Mouse (Mus musculus): ENCODE measurements around the gene Lipn. TPM values are rescaled to one million over a fixed set of nuclear protein-coding genes. Genes with fewer than 3 reads are reported as not detected.

Gene Lipn
- polyA plus RNA-seq (2012; rRNA removed), result not detected in 2 replicates

DNA sequence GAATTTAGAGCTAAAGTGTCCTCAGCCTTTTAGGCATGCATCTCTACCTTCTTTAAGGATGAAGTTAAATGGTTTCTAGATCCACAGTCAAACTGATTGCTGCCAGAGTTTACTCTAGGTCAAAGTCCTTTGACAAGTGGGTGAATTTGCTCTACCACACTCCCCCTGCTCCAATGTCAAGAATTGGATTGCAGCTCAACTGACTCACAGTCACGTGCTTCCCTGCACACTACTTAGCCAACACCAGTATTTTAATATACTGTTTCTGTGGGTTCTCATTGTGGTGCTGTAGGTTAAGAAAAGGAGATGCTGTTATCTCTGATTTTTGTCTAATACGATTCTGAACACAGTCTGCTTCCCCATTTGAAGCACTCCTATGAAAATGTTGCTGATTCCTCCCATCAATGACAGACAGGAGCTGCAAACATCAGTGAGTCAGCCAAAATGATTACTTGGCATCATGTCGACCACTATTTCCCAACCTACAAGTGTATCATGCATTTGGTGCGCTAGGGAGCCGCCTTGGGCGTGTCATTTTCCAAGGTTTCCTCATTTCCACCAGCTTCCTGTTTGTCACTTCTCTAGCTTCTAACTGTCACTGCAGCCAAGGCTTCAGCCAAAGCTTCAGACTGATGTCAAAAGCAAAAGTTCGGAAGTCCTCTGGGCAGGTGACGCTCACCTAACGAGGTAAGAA is at the start of gene Lipn:
Gene Lipn (plus strand): TSS at position 580 of the 694 bp plus-strand sequence.
- Histone ChIP-seq H3K27ac (ENCODE audit: insufficient read depth, low read length) (no peak within 1 kb of the TSS), H3K4me3 (replicated peaks; ENCODE audit: insufficient read depth, low read depth, low read length) (no peak within 1 kb of the TSS), H3K4me1 (ENCODE audit: control insufficient read depth, insufficient read depth, low read length) (no peaks in the 10 kb centered on the region), H3K27me3 (ENCODE audit: control insufficient read depth, insufficient read depth, low read length) (no peaks in the 10 kb centered on the region)
- TF ChIP-seq POLR2A (IDR thresholded peaks at IDR 0.05; ENCODE audit: borderline replicate concordance, insufficient read depth, low read length), result no peak
- no peak for TF ChIP-seq CTCF (IDR thresholded peaks at IDR 0.05; ENCODE audit: borderline replicate concordance, insufficient read depth, low read depth, low read length)
- DNase-seq, result no peak
- 89% methylated on average over 9 of the region's 9 CpGs for WGBS

DNA sequence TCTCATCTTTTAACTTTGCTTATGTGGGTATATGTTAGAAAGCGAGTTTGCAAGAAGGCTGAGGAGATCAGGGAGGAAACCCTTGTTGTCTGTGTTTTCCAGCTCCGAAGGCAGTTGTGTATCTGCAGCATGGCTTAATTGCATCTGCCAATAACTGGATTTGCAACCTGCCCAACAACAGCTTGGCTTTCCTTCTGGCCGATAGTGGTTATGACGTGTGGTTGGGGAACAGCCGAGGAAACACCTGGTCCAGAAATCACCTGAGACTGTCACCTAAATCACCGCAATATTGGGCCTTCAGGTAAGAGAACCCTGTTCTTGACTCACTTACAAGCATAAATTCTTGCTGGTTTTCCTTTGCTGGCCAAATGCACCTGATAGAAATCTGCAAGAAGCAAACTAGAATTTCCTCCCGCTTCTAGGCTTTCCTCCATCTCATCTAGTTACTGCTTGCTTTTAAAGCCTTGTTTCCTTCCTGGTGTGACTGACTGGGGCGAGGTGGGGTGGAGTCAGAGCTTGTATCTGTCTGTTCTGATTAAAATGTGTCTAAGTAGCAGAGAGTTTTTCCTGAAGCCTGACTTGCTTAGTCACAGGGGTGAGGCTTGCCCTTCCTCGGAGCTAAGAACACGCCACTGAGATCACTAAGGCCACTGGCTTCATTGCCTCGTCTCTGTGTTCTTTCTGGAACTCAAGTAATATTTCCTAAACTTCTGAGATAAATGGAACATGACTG is 45.6 kb upstream of the Lipn start:
- no peaks in the 10 kb centered on the region for H3K27me3 ChIP-seq (ENCODE audit: control insufficient read depth, insufficient read depth, low read length)
- H3K27ac ChIP-seq (ENCODE audit: insufficient read depth, low read length), result no peak overlapping the region
- no peak for TF ChIP-seq POLR2A (IDR thresholded peaks at IDR 0.05; ENCODE audit: borderline replicate concordance, insufficient read depth, low read length)
- TF ChIP-seq CTCF (IDR thresholded peaks at IDR 0.05; ENCODE audit: borderline replicate concordance, insufficient read depth, low read depth, low read length), result no peak
- H3K4me3 ChIP-seq (replicated peaks; ENCODE audit: insufficient read depth, low read depth, low read length), result no peak overlapping the region
- H3K4me1 ChIP-seq (ENCODE audit: control insufficient read depth, insufficient read depth, low read length), result no peaks in the 10 kb centered on the region
- no peak for DNase-seq
- WGBS, result 87% methylated on average over 11 of the region's 11 CpGs

DNA sequence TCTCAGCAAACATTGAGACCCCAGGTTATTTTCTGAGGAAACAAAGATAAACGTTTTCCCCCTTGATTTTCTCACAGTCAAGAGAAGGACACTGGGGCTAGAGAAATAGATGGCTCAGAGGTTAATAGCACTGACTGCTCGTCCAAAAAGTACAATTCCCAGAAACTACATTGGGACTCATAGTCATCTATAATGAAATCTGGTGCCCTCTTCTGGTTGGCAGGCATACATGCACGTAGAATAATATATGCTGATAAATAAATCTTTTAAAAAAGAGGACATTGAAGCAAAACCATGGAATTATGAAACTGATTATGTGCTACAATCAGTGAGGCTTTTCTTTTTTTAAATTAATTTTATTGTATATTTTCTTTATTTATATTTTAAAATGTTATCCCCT is 44.4 kb upstream of the Lipn start:
- WGBS, result 37% methylated on average over 3 of the region's 3 CpGs
- no peak overlapping the region for H3K4me3 ChIP-seq (replicated peaks; ENCODE audit: insufficient read depth, low read depth, low read length)
- no peak for DNase-seq
- H3K4me1 ChIP-seq (ENCODE audit: control insufficient read depth, insufficient read depth, low read length), result no peaks in the 10 kb centered on the region
- no peak overlapping the region for H3K27ac ChIP-seq (ENCODE audit: insufficient read depth, low read length)
- no peaks in the 10 kb centered on the region for H3K27me3 ChIP-seq (ENCODE audit: control insufficient read depth, insufficient read depth, low read length)
- TF ChIP-seq POLR2A (IDR thresholded peaks at IDR 0.05; ENCODE audit: borderline replicate concordance, insufficient read depth, low read length), result no peak
- no peak for TF ChIP-seq CTCF (IDR thresholded peaks at IDR 0.05; ENCODE audit: borderline replicate concordance, insufficient read depth, low read depth, low read length)

DNA sequence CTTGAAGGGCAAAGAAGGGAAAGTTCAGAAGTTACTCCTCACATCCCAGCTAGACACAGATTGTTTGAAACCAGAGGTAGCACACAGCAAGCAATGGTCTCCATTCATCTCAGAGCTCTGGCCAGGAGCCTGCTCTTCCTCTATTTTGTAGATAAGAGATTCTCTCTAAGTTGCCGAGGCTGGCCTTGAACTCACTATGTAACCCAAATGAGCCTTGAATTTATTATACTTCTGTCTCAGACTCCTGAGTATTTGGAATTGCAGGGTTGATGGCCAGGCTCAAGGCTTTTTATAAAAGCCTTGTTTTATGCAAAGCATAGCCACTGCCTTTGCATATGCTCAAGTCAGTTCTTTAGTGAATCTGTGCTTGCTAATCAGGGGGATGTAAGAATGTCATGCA is 27.4 kb upstream of the Lipn start:
- Histone ChIP-seq H3K4me3 (replicated peaks; ENCODE audit: insufficient read depth, low read depth, low read length) (no peak overlapping the region), H3K27ac (ENCODE audit: insufficient read depth, low read length) (no peak overlapping the region), H3K4me1 (ENCODE audit: control insufficient read depth, insufficient read depth, low read length) (no peaks in the 10 kb centered on the region), H3K27me3 (ENCODE audit: control insufficient read depth, insufficient read depth, low read length) (no peaks in the 10 kb centered on the region)
- TF ChIP-seq POLR2A (IDR thresholded peaks at IDR 0.05; ENCODE audit: borderline replicate concordance, insufficient read depth, low read length), result no peak
- no peak for TF ChIP-seq CTCF (IDR thresholded peaks at IDR 0.05; ENCODE audit: borderline replicate concordance, insufficient read depth, low read depth, low read length)
- DNase-seq, result no peak
- WGBS, result 84% methylated on average over 1 of the region's 1 CpGs

DNA sequence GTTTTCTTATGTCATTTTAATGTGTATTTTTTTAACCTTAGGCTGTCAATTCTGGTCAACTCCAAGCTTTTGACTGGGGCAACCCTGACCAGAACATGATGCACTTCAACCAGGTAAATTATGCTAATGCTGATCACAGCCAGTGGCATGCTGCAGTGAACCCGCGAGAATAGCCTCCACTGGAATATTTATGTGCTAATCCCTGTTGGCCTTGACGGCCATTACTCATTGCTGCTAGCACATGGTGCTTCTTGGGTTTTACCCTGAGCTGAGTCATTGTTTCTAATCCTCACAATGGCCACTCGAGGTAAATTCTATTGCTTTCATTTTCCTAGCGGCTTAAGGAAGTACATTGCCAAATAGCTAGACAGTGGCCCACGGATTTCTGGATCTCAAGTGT is 24.1 kb upstream of the Lipn start:
- no peaks in the 10 kb centered on the region for H3K27me3 ChIP-seq (ENCODE audit: control insufficient read depth, insufficient read depth, low read length)
- no peaks in the 10 kb centered on the region for H3K4me1 ChIP-seq (ENCODE audit: control insufficient read depth, insufficient read depth, low read length)
- no peak for TF ChIP-seq CTCF (IDR thresholded peaks at IDR 0.05; ENCODE audit: borderline replicate concordance, insufficient read depth, low read depth, low read length)
- no peak for TF ChIP-seq POLR2A (IDR thresholded peaks at IDR 0.05; ENCODE audit: borderline replicate concordance, insufficient read depth, low read length)
- H3K27ac ChIP-seq (ENCODE audit: insufficient read depth, low read length), result no peak overlapping the region
- no peak for DNase-seq
- H3K4me3 ChIP-seq (replicated peaks; ENCODE audit: insufficient read depth, low read depth, low read length), result no peak overlapping the region
- WGBS, result 75% methylated on average over 6 of the region's 6 CpGs

DNA sequence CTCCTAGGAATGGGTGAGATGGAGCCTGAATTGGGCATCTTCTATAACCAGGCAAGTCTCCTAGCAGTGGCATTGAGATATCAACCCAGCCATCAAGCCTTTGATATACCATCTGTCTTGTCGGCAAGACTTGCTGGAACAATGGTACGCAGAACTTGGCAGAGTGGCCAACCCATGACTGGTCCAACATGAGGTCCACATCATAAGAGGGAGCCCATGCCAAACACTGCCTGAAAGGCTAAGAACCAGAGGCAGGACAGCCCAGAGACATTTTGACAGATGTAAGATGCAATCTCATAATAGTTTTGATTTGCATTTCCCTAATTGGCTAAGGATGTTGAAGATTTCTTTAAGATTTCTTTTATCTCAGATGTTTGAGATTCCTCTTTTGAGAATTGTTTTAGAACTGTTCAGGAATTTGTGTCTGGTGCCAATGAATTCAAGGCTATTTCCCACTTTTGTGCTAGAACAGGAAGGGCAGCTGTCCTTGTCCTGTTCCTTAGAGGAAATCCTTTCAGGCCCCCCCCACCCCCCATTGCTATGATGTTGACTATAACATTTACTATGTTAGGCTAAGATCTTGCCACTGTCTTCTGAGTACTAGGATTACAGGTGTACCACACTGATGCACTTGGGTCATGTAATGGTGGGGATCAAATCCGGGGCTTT is 17.7 kb upstream of the Lipn start:
- 39% methylated on average over 3 of the region's 3 CpGs for WGBS
- no peaks in the 10 kb centered on the region for H3K27me3 ChIP-seq (ENCODE audit: control insufficient read depth, insufficient read depth, low read length)
- H3K4me1 ChIP-seq (ENCODE audit: control insufficient read depth, insufficient read depth, low read length), result no peaks in the 10 kb centered on the region
- no peak for DNase-seq
- H3K27ac ChIP-seq (ENCODE audit: insufficient read depth, low read length), result no peak overlapping the region
- TF ChIP-seq CTCF (IDR thresholded peaks at IDR 0.05; ENCODE audit: borderline replicate concordance, insufficient read depth, low read depth, low read length), result no peak
- no peak overlapping the region for H3K4me3 ChIP-seq (replicated peaks; ENCODE audit: insufficient read depth, low read depth, low read length)

DNA sequence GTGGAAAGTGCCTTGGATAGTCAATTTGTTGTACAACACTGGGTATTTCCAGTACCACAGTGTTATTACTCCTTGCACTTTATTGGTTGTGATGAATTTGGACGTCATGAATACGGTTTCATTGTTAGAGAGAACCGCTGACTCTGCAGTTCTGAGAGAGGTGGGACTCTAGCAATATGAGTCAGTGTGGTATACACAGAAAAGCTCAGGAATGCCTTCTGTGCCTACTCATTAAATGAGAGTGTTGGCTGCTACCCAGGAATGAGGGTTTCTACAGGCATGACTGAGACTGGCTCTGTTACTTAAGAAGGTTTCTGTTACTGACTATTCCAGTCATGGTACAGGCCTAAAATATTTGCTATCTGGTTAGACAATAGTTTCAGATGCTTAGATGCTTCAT is 15.7 kb upstream of the Lipn start:
- DNase-seq, result no peak
- no peaks in the 10 kb centered on the region for H3K4me1 ChIP-seq (ENCODE audit: control insufficient read depth, insufficient read depth, low read length)
- 73% methylated on average over 3 of the region's 3 CpGs for WGBS

DNA sequence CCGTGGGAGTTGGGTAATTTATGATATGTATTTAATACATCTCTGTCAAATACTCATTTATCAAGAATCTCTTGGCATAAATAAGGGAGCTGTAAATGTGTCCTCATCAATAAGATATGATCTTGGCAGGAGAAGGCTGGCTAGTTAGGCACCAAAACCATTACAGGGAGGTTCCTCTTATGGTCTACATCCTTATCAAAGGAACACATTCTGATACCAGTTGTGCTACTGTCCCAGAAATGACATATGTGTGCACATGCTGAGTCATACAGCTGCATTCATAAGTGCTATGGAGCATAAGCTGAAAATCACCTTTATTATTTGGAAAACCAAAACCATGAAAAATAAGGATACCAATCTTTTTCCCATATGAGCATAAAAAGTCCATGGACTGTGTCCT is 3.6 kb upstream of the Lipn start:
- H3K27ac ChIP-seq (ENCODE audit: insufficient read depth, low read length), result no peak overlapping the region
- no peaks in the 10 kb centered on the region for H3K4me1 ChIP-seq (ENCODE audit: control insufficient read depth, insufficient read depth, low read length)
- no peak overlapping the region for H3K4me3 ChIP-seq (replicated peaks; ENCODE audit: insufficient read depth, low read depth, low read length)
- no peak for TF ChIP-seq POLR2A (IDR thresholded peaks at IDR 0.05; ENCODE audit: borderline replicate concordance, insufficient read depth, low read length)
- TF ChIP-seq CTCF (IDR thresholded peaks at IDR 0.05; ENCODE audit: borderline replicate concordance, insufficient read depth, low read depth, low read length), result no peak
- no peak for DNase-seq
- 46% methylated on average over 1 of the region's 1 CpGs for WGBS
- no peaks in the 10 kb centered on the region for H3K27me3 ChIP-seq (ENCODE audit: control insufficient read depth, insufficient read depth, low read length)

More for the DNA sequence above, 15.7 kb upstream of the Lipn start:
- no peak overlapping the region for H3K4me3 ChIP-seq (replicated peaks; ENCODE audit: insufficient read depth, low read depth, low read length)
- H3K27me3 ChIP-seq (ENCODE audit: control insufficient read depth, insufficient read depth, low read length), result no peaks in the 10 kb centered on the region
- no peak overlapping the region for H3K27ac ChIP-seq (ENCODE audit: insufficient read depth, low read length)
- no peak for TF ChIP-seq POLR2A (IDR thresholded peaks at IDR 0.05; ENCODE audit: borderline replicate concordance, insufficient read depth, low read length)

Measured in cerebellum, adult 2 months (tissue).